Mouse (Mus musculus) heart, embryonic 16.5 days (tissue): ENCODE measurements around the gene Serpinc1. TPM values are rescaled to one million over a fixed set of nuclear protein-coding genes. Genes with fewer than 3 reads are reported as not detected.

ENCODE experiments used
- ATAC-seq: fragments of 200-750 bp; cut with Nextera tagmentation; replicated peaks from 2 replicates; pipeline ENCODE4 v1.8.0; 2017; ENCODE audit warnings: moderate number of reproducible peaks; ENCODE audit not compliant: insufficient read depth, low FRiP score; ENCODE audit errors: extremely low read depth
- H3K27ac ChIP-seq: fragments of 300-500 bp; sonication (generic); 2 replicates; pipeline ENCODE4 v1.5.1; 2014; ENCODE audit warnings: mild to moderate bottlenecking, low read length, control low read depth, moderate library complexity
- H3K27me3 ChIP-seq: fragments of 300-500 bp; sonication (generic); 2 replicates; pipeline ENCODE4 v1.6.1; 2014; ENCODE audit warnings: low read length, mixed read lengths; ENCODE audit not compliant: control insufficient read depth, insufficient read depth
- H3K36me3 ChIP-seq: fragments of 300-500 bp; sonication (generic); 2 replicates; pipeline ENCODE4 v1.6.1; 2014; ENCODE audit not compliant: control insufficient read depth, insufficient read depth
- H3K4me1 ChIP-seq: fragments of 300-500 bp; sonication (generic); 2 replicates; pipeline ENCODE4 v1.6.1; 2014; ENCODE audit warnings: low read length, mixed read lengths; ENCODE audit not compliant: control insufficient read depth, insufficient read depth
- H3K4me2 ChIP-seq: fragments of 300-500 bp; sonication (generic); 2 replicates; pipeline ENCODE4 v1.6.1; 2014; ENCODE audit warnings: low read depth, mild to moderate bottlenecking, control low read depth, low read length
- H3K4me3 ChIP-seq: fragments of 300-500 bp; sonication (generic); 2 replicates; pipeline ENCODE4 v1.5.1; 2014; ENCODE audit warnings: mild to moderate bottlenecking, control low read depth, low read length
- H3K9ac ChIP-seq: fragments of 300-500 bp; sonication (generic); 2 replicates; pipeline ENCODE4 v1.6.1; 2014; ENCODE audit warnings: low read length, control low read depth
- H3K9me3 ChIP-seq: fragments of 300-500 bp; sonication (generic); replicated peaks from 2 replicates; pipeline ENCODE4 v1.6.1; 2016; ENCODE audit warnings: low read length; ENCODE audit not compliant: control insufficient read depth
- WGBS: fragments of 180-500 bp; shearing (Covaris S2); extraction: QIAGEN DNeasy Blood & Tissue Kit; methylation state at CpG from one replicate; pipeline ENCODE4 v1.1.7; 2014; 5-methylcytosine and 5-hydroxymethylcytosine counted together
- polyA plus RNA-seq: library from polyadenylated mRNA; unstranded; fragments of >200 nt; fragmentation: Nextera tagmentation; extraction: Ambion mirVana; gene quantifications from 2 replicates; pipeline ENCODE4 v1.2.1, GENCODE M21; 2015

Serpinc1 gene
- 2.0 and 2.2 TPM in 2 replicates for polyA plus RNA-seq

GRCm38 (mm10) chr1:160978071-160978735 lies at the start of gene Serpinc1:
Gene Serpinc1 (plus strand): TSS chr1:160978585.
- Histone ChIP-seq H3K4me3 (no peak within 1 kb of the TSS), H3K27me3 (no peaks in the 10 kb centered on the region), H3K36me3 (peaks cover 6% of the 10 kb centered on the region; the same call in 1 of the 2 replicates), H3K4me1 (no peaks in the 10 kb centered on the region), H3K4me2 (no peak within 1 kb of the TSS), H3K9me3 (no peaks in the 10 kb centered on the region), H3K27ac (no peak within 1 kb of the TSS), H3K9ac (no peak within 1 kb of the TSS)
- ATAC-seq = no peak
- 88% methylated on average over 4 of the region's 4 CpGs for WGBS

DNA sequence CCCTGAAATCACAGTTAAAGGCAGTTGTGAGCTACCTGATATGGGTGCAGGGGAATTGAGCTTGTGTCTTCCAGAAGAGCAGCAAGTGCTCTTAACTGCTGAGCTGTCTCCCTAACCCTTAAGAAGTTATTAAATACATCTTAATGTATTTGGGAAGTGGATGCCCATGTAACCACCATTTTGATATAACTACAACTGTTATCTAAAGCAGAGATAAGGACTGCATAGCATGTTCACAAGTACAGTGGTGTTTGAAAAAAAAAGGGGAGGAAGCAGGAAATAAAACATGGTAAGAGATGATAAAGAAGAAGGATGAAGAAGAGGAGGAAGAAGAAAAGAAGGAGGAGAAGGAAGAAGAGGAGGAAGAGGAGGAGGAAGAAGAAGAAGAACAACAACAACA lies 47.1 kb upstream of the Serpinc1 start:
- Histone ChIP-seq H3K9me3 (no peaks in the 10 kb centered on the region), H3K4me1 (peaks cover 7% of the 10 kb centered on the region; the same call in 1 of the 2 replicates), H3K27me3 (no peaks in the 10 kb centered on the region), H3K9ac (no peak overlapping the region), H3K27ac (no peak overlapping the region), H3K4me3 (no peak overlapping the region), H3K4me2 (no peak overlapping the region), H3K36me3 (peaks cover 9% of the 10 kb centered on the region; the same call in 1 of the 2 replicates)
- no peak for ATAC-seq

DNA sequence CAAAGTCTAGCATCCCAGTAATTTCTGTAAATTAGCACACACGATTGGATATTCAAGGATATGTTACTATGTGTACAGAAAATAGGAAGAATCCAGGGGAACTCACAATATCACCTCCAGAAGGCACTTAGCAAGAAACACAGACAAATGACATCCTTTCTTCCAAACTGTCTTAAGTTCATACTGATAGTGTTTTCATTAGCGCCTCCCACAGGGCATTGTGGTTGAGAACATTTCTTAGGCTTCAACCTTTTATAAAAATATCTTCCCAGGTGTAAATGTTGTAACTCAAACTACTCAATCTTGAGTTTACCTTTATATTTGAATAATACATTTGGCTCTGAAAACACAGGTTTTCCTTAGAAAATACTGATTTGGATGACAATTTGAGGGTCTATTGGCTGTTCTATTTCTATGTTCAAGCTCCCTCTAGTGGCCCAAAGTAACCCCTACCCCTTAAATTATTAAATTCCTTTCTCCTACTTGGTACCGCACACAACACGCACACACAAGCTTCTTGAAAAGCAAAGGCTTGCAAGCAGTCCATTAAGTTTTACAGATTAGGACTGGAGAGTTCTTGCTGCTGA lies 44.4 kb upstream of the Serpinc1 start:
- no peak overlapping the region for H3K27ac ChIP-seq
- no peak overlapping the region for H3K4me2 ChIP-seq
- H3K4me1 ChIP-seq = peaks cover 2% of the 10 kb centered on the region; the same call in 1 of the 2 replicates
- no peak overlapping the region for H3K9ac ChIP-seq
- H3K36me3 ChIP-seq = peaks cover 9% of the 10 kb centered on the region; the same call in 1 of the 2 replicates
- H3K9me3 ChIP-seq = no peaks in the 10 kb centered on the region
- no peak for ATAC-seq
- WGBS = 60% methylated on average over 4 of the region's 4 CpGs
- H3K4me3 ChIP-seq = no peak overlapping the region
- H3K27me3 ChIP-seq = no peaks in the 10 kb centered on the region

DNA sequence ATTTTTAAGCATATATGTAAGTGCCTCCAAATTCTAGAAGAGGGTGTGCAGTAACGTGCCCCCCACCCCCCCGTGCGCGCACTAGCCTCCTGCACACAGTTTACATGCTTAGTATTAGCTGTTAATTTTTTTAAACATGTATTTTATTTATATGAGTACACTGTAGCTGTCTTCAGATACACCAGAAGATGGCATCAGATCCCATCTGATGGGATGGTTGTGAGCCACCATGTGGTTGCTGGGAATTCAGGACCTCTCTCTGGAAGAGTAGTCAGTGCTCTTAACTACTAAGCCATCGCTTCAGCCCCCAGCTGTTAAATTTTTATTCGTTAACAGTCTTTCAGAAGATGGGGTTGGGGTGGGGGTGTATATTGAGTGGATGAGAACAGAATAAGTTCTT lies 42.8 kb upstream of the Serpinc1 start:
- Histone ChIP-seq H3K9ac (no peak overlapping the region), H3K4me2 (no peak overlapping the region), H3K4me3 (no peak overlapping the region), H3K4me1 (peaks cover 2% of the 10 kb centered on the region; the same call in 1 of the 2 replicates), H3K36me3 (peaks cover 12% of the 10 kb centered on the region), H3K27me3 (no peaks in the 10 kb centered on the region), H3K27ac (no peak overlapping the region), H3K9me3 (no peaks in the 10 kb centered on the region)
- ATAC-seq = no peak
- WGBS = 93% methylated on average over 6 of the region's 6 CpGs

GRCm38 (mm10) chr1:160963199-160963598 lies 15.2 kb upstream of the Serpinc1 start:
- Histone ChIP-seq H3K9ac (no peak overlapping the region), H3K4me3 (no peak overlapping the region), H3K4me1 (no peaks in the 10 kb centered on the region), H3K27me3 (no peaks in the 10 kb centered on the region), H3K9me3 (no peaks in the 10 kb centered on the region), H3K36me3 (peaks cover 44% of the 10 kb centered on the region), H3K27ac (no peak overlapping the region), H3K4me2 (no peak overlapping the region)
- ATAC-seq = no peak
- 93% methylated on average over 7 of the region's 7 CpGs for WGBS

DNA sequence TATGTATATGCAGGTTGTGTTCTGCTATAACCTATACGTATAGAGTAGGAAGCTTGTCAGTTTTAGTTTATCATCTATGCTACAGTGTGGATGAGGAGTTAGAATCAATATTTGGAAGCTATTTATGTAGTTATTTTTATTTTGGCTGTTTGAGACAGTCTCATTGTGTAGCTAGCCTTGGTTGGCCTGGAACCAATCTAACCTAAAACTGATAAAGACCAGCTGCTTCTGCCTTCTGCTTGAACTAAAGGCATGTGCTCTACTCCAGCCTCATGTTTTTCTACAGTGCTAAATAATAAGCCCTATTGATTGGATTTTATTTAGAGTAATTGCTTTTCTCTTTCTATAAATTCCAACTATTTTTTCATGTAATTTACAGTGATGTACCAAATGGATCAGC lies 11.1 kb upstream of the Serpinc1 start:
- H3K4me1 ChIP-seq = no peaks in the 10 kb centered on the region
- H3K9ac ChIP-seq = no peak overlapping the region
- no peak overlapping the region for H3K27ac ChIP-seq
- 76% methylated on average over 1 of the region's 1 CpGs for WGBS
- peaks cover 47% of the 10 kb centered on the region for H3K36me3 ChIP-seq
- H3K27me3 ChIP-seq = no peaks in the 10 kb centered on the region
- no peak overlapping the region for H3K4me3 ChIP-seq
- H3K4me2 ChIP-seq = no peak overlapping the region
- H3K9me3 ChIP-seq = no peaks in the 10 kb centered on the region
- no peak for ATAC-seq

GRCm38 (mm10) chr1:160968643-160969042 lies 9.7 kb upstream of the Serpinc1 start:
- Histone ChIP-seq H3K36me3 (peaks cover 36% of the 10 kb centered on the region), H3K4me1 (no peaks in the 10 kb centered on the region), H3K27ac (no peak overlapping the region), H3K9ac (no peak overlapping the region), H3K9me3 (no peaks in the 10 kb centered on the region), H3K27me3 (no peaks in the 10 kb centered on the region), H3K4me3 (no peak overlapping the region), H3K4me2 (no peak overlapping the region)
- 82% methylated on average over 5 of the region's 5 CpGs for WGBS
- ATAC-seq = no peak

DNA sequence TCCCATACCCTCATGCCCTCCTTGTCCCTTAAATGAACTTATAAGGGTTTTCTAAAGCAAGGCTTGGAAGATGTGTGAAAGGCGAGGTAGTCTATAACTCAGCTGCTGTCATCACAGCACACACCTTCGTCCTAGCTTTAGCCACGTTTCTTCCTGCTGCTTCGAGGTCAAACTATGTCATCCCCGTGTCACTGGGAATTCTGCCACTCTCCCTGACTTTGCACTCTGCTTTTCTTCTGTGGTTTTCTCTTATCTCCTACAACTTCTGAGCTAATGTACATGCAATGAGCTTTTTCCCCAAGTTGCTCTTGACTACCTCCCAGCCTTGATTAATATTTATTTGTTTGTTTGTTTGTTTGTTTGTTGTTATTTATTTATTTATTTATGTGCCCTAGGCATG lies 1.6 kb downstream of the Serpinc1 start:
- no peak overlapping the region for H3K4me2 ChIP-seq
- no peak overlapping the region for H3K4me3 ChIP-seq
- no peak overlapping the region for H3K9ac ChIP-seq
- H3K9me3 ChIP-seq = no peaks in the 10 kb centered on the region
- no peaks in the 10 kb centered on the region for H3K4me1 ChIP-seq
- WGBS = 75% methylated on average over 5 of the region's 5 CpGs
- H3K27me3 ChIP-seq = no peaks in the 10 kb centered on the region
- no peak overlapping the region for H3K27ac ChIP-seq
- H3K36me3 ChIP-seq = peaks cover 6% of the 10 kb centered on the region; the same call in 1 of the 2 replicates
- no peak for ATAC-seq

- no peak overlapping the region for H3K9ac ChIP-seq
- no peak overlapping the region for H3K27ac ChIP-seq
- no peak overlapping the region for H3K4me2 ChIP-seq
- no peak overlapping the region for H3K4me3 ChIP-seq
- H3K4me1 ChIP-seq = no peaks in the 10 kb centered on the region
- H3K36me3 ChIP-seq = peaks cover 2% of the 10 kb centered on the region; the same call in 1 of the 2 replicates
- no peaks in the 10 kb centered on the region for H3K27me3 ChIP-seq
- no peak for ATAC-seq
- no peaks in the 10 kb centered on the region for H3K9me3 ChIP-seq
- WGBS = 81% methylated on average over 8 of the region's 8 CpGs
Observed at GRCm38 (mm10) chr1:160980537-160981234, 2.3 kb downstream of the Serpinc1 start.
